Mouse (Mus musculus) common myeloid progenitor, adult 5-6 weeks (primary cell): ENCODE measurements around the gene Olfr132. TPM values are rescaled to one million over a fixed set of nuclear protein-coding genes. Genes with fewer than 3 reads are reported as not detected.
"Not testable (repeated sequence)": the region's sequence is repeated elsewhere in the genome, so short reads cannot be mapped to it uniquely, and the experiment has no call there.

Source experiments
- ATAC-seq: replicated peaks from 2 replicates; pipeline ENCODE4 v1.8.0; 2016; ENCODE audit warnings: low read depth, mild to moderate bottlenecking, moderate TSS enrichment, inconsistent platforms; ENCODE audit not compliant: poor library complexity, severe bottlenecking
- total RNA-seq: library from RNA; stranded (forward); fragments of 200-1000, 187-1606 nt; gene quantifications from 2 replicates; pipeline ENCODE4 v1.2.3, GENCODE M21; 2017

The Olfr132 gene
- total RNA-seq, result not detected in 2 replicates

DNA sequence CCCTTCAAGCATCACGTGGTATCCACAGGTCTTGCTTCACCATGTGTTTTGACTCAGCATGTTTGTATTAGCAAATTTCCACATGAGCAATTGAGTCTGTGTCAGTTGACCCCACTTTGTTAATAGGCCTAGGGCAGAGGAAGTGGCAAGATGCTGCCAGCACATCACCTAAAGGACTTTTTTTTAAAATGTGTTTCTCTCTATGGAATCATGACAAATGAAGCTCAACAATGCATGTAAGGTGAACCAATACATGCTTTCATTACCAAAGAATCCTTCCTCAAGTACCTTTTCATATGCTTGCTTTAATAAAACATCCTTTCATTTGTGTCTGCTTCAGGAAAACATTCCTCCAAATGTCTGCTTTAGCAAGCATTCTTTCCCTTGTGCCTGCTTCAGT lies at the start of gene Olfr132:
Gene Olfr132 (minus strand): TSS at position 101 of the 400 bp plus-strand sequence.
- ATAC-seq, result no peak

DNA sequence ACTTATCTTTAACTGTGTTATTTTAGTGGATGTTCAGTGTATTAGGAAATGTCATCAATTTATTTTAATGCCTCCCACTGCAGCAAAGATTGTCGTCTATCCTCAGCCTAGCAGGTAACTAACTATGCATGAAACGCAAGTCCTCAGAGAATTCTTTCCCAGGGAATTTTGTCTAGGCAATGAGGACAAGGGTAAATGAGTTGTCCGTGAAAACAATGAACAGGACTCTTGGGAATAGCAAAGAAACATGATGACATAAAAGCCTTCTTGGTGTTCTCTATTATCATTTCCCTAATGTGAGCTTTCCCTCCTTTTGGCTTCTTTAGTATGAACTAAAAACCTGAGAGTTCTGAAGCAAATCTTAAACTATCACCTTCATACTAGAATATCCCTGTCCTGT lies 36.8 kb upstream of the Olfr132 start, which contains the start of gene Olfr134:
Gene Olfr134 (plus strand): TSS at position 301 of the 400 bp plus-strand sequence.
- ATAC-seq, result no peak

DNA sequence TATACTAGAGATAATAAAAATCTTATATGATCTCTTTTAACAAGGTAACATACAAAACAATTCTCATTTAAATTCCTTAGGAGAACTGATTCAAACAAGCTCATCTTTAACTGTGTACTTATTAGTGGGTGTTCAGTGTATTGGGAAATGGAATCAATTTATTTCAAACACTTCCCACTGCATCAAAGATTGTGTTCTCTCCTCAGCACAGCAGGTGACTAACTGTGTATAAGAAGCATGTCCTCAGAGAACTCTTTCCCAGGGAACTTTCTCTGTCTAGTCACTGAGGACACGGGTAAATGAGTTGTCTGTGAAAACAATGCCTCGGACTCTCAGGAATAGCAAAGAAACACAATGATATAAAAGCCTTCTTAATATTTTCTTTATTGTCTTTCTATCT lies 10.7 kb upstream of the Olfr132 start, which contains the start of gene Olfr133:
Gene Olfr133 (plus strand): TSS at position 301 of the 400 bp plus-strand sequence.
- ATAC-seq, result no peak

DNA sequence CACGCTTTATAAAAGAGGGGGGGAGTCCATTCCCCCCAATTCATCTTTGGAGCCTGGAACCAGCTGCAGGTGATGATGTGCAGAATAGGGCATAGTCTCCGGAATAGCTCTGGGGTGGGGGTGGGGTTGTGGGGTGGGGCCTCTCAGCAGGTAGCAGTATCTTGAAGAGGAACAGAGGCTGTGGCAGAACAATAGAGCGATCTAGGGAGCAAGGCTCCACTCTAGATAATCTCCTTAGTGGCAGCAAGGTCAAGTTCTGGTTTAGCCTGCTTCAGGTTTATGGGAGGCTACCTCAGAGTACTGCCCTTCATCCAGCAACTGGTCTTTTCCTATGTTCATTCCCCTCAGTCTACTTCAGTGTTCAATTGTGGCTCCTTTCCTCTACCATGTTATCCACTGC lies 9.0 kb downstream of the Olfr132 start:
- ATAC-seq, result not testable (repeated sequence)

DNA sequence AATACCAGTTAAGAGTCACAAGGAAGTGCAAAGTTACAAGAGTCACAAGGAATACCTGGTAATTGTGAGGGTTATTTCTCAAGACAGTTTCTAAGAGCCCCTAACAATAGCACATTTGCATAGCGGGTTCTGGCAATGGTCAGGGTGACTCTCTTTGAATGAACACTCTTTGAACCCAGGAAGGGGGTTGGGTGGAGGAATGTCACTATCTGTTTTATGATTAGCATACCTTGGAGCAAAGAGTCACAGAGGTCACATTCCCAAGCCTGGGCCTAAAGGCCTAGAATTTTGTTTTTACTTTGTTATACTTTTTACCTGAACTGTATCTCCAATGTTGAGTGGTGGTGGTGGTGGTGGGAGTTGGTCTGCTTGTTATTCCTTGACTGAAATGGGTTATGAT lies 10.1 kb downstream of the Olfr132 start:
- ATAC-seq, result not testable (repeated sequence)

DNA sequence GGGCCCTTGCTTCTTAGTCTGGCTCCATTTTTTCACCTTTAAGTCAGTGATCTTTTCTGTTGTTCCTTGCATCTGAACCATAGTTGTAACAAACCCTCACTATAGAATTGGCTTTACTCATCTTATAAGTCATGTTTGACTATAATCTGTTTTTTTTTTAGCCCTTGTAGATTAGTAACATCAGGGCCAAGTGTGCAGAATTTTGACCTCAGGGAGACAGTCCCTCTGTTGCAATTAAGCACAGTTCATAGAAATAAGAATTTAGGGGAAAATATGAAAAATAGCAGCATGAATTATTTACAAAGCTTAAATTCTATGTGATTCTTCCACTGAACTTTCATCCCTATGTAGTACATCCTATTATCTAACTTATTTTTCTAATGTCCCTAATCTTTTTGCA lies 45.7 kb downstream of the Olfr132 start, which contains the start of gene Olfr131:
Gene Olfr131 (minus strand): TSS at position 101 of the 400 bp plus-strand sequence.
- no peak for ATAC-seq

DNA sequence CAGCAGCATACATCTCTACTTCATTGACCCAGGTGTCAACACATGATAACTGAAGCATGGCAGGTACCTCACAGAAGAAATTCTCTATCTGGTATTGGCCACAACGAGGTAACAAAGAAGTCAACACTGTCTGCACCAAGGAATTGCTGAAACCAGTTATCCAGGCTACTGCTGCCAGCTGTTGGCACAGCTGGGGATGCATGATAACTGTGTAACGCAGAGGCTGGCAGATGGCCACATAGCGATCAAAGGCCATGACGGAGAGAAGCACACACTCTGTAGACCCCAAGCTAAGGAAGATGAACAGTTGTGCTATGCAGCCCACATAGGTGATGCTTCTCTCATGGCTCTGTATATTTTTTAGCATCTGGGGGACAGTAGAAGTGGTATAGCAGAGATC lies 52.0 kb downstream of the Olfr132 start:
- no peak for ATAC-seq

Other genes with a start within 250 kb of the Olfr132 start
- not detected in 2 replicates for gene Olfr127, start 234.1 kb downstream of the Olfr132 start, total RNA-seq
- gene Olfr128, start 214.0 kb downstream of the Olfr132 start, total RNA-seq, result not detected in 2 replicates
- not detected in 2 replicates for gene Olfr761, start 181.4 kb downstream of the Olfr132 start, total RNA-seq
- gene Olfr129, start 74.4 kb downstream of the Olfr132 start, total RNA-seq, result not detected in 2 replicates
- gene Olfr130, start 70.6 kb downstream of the Olfr132 start, total RNA-seq, result not detected in 2 replicates
- not detected in 2 replicates for gene Olfr131, start 45.8 kb downstream of the Olfr132 start, total RNA-seq
- not detected in 2 replicates for gene Olfr133, start 10.8 kb upstream of the Olfr132 start, total RNA-seq
- not detected in 2 replicates for gene Olfr134, start 36.9 kb upstream of the Olfr132 start, total RNA-seq
- not detected in 2 replicates for gene Olfr135, start 69.8 kb upstream of the Olfr132 start, total RNA-seq
- not detected in 2 replicates for gene Olfr138, start 126.5 kb upstream of the Olfr132 start, total RNA-seq
- gene Olfr137, start 173.0 kb upstream of the Olfr132 start, total RNA-seq, result not detected in 2 replicates
- gene Olfr136, start 195.3 kb upstream of the Olfr132 start, total RNA-seq, result not detected in 2 replicates